Mouse (Mus musculus): ENCODE data around the gene Phf7.

Gene Phf7

GRCm38 (mm10) chr14:31200038-31200437 lies 51.1 kb downstream of the Phf7 start:
- CTCF ChIA-PET, result interaction anchor here (0.7 kb wide), 1 partner anchor 68 kb away, joined by 3 read pairs; no protein-coding TSS in a partner anchor

GRCm38 (mm10) chr14:31199599-31199998 lies 51.5 kb downstream of the Phf7 start:
- CTCF ChIA-PET, result interaction anchor here (0.7 kb wide), 1 partner anchor 68 kb away, joined by 3 read pairs; no protein-coding TSS in a partner anchor

- CTCF ChIA-PET, result interaction anchor here (0.6 to 0.7 kb wide), 2 partner anchors 10 to 619 kb away, joined by 3 to 6 read pairs; partner anchors contain the start of gene Tnnc1
Observed at GRCm38 (mm10) chr14:31197547-31198516, 53.3 kb downstream of the Phf7 start.

- CTCF ChIA-PET, result no interaction called here
Observed at GRCm38 (mm10) chr14:31195968-31196367, 55.1 kb downstream of the Phf7 start.

GRCm38 (mm10) chr14:31195521-31195920 lies 55.6 kb downstream of the Phf7 start:
- CTCF ChIA-PET, result no interaction called here

- CTCF ChIA-PET, result no interaction called here
Observed at GRCm38 (mm10) chr14:31194891-31195513, 56.1 kb downstream of the Phf7 start.

GRCm38 (mm10) chr14:31194441-31194840 lies 56.7 kb downstream of the Phf7 start:
- CTCF ChIA-PET, result no interaction called here

- CTCF ChIA-PET, result interaction anchor here (0.7 kb wide), 1 partner anchor 144 kb away, joined by 3 read pairs; no protein-coding TSS in a partner anchor
Observed at GRCm38 (mm10) chr14:31193791-31194190, 57.3 kb downstream of the Phf7 start.

GRCm38 (mm10) chr14:31191936-31192335 lies 59.2 kb downstream of the Phf7 start:
- CTCF ChIA-PET, result no interaction called here

GRCm38 (mm10) chr14:31189348-31189747 lies 61.8 kb downstream of the Phf7 start:
- CTCF ChIA-PET, result no interaction called here

GRCm38 (mm10) chr14:31188771-31189181 lies 62.3 kb downstream of the Phf7 start:
- CTCF ChIA-PET, result no interaction called here
